Mouse (Mus musculus) gastrocnemius, adult 2 months (tissue): ENCODE measurements around the gene Ccdc173. TPM values are rescaled to one million over a fixed set of nuclear protein-coding genes. Genes with fewer than 3 reads are reported as not detected.
"Not testable (repeated sequence)": the region's sequence is repeated elsewhere in the genome, so short reads cannot be mapped to it uniquely, and the experiment has no call there.

Experiments
- DNase-seq: peaks from one replicate; pipeline ENCODE4 v3.0.0; 2022
- H3K27ac ChIP-seq: fragments of 200-600 bp; 2 replicates; pipeline ENCODE4 v1.8.1; 2022; ENCODE audit warnings: mild to moderate bottlenecking
- H3K4me3 ChIP-seq: fragments of 200-600 bp; 2 replicates; pipeline ENCODE4 v1.8.1; 2022; ENCODE audit warnings: mild to moderate bottlenecking, moderate library complexity
- CTCF ChIP-seq: fragments of 200-600 bp; IDR thresholded peaks from 2 replicates; pipeline ENCODE4 v1.8.1; 2022; ENCODE audit warnings: antibody characterized with exemption, mild to moderate bottlenecking, moderate library complexity
- intact Hi-C: fragments of 180-260 bp; cut with DNase I; formaldehyde crosslinking; loops from one replicate; pipeline ENCODE4 v1.15.1; 2025
- total RNA-seq, 2 experiments: library from RNA; stranded (reverse); gene quantifications; 2 replicates each; pipeline ENCODE4 v1.2.3; 2021

The Ccdc173 gene
- total RNA-seq, 2 experiments from 2014 or later: 0.38 to 0.56 TPM

GRCm38 (mm10) chr2:69820201-69820600, 30.8 kb upstream of the Ccdc173 start:
- intact Hi-C loops: no loop called here
- no peak overlapping the region for H3K27ac ChIP-seq

DNA sequence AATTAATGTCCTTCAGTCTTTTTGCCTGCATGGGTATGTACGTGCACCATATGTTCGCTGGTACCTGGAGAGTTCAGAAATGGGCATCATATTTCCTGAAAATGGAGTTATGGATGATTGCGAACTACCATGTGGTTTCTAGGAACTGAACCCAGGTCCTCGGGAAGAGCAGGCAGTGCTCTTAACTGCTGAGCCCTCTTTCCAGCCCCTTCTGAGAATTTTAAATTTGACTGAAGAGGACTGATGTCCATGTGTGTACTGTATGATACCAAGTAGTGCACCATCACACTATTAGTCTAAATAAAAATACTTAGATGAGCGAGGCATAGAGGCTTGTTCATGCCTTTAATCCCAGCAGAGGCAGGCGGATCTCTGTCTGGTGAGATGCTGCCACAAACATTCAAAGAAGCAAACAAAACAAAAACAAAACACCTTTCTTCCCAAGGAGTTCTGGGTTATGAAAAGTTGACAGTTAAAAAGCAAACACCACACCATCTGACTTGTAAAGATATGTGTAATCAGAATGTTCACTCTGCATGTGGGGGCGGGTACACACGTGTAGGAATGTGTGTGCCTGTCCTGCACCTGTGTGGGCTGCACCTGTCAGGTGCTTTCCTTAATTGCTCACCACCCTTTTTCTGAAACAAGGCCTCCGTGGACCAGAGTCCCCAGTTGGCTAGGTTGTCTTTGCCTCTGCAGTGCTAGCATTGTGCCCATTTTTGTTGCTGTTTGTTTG, 29.1 kb upstream of the Ccdc173 start:
- H3K27ac ChIP-seq: no peak overlapping the region
- no peak for DNase-seq
- no peak overlapping the region for H3K4me3 ChIP-seq
- intact Hi-C loops: no loop called here
- no peak for TF ChIP-seq CTCF

More at GRCm38 (mm10) chr2:69820201-69820600, 30.8 kb upstream of the Ccdc173 start:
- no peak overlapping the region for H3K4me3 ChIP-seq
- no peak for TF ChIP-seq CTCF
- no peak for DNase-seq

DNA sequence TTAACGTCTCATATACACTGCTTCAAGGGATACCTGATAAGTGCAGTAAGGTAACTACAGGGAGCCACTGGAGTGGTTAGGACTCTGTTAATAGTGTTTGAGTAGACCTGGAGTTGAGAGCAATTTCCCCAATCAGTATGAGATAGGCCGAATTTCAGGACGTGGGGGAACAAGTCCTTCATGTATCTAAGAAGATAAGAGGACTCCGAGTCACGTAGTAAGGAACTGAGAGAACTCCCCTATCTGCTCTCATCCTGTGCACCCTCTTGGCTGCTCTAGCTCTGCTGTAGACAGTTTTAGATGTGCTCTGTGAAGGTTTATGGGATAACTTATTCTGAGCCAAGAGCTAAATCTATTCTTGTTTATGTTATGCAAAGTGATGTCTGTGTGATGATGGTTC, 27.2 kb upstream of the Ccdc173 start:
- TF ChIP-seq CTCF: no peak
- no peak for DNase-seq
- Histone ChIP-seq H3K4me3 (no peak overlapping the region), H3K27ac (no peak overlapping the region)
- intact Hi-C loops: no loop called here

DNA sequence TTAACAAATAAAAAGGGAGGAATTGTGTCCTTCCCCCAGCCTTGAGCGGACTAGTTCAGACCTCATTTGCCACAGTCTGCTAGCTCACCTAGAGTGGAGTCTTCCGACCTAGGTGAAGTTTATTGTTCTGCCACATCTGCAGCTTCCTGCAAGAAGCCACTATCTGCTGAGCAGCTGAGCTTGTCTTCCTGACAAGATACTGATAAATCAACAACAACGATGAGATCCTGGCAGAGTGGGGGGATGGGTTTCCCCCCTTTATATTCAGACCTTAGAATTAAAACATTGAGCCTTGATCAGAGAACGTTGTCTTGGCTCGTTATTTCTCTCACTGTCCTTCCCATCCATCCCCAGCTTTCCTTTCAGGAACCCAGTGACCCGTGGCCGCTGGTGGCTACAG, 22.0 kb upstream of the Ccdc173 start:
- H3K27ac ChIP-seq, H3K4me3 ChIP-seq, DNase-seq, intact Hi-C loops: not testable (repeated sequence)

DNA sequence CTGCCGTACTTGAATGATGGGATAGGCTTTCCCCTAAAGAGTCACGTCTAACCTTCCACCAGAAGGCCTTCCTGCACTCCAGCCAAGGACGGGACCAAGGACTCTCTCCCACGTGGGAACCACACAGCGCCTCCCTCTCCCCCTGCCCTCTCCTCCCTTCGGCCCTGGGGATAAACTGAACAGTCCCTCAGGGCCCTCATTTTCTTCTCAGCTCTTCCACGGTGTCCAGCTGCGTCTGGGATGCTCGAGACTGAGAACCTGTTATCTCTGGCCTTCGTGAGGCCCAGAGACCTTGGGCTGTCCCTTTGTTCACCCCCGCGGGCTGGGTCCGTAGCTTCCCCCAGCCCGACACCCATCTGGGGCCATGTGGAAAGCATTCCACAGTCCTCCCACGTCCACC, 20.8 kb upstream of the Ccdc173 start:
- no peak overlapping the region for H3K4me3 ChIP-seq
- no peak for DNase-seq
- intact Hi-C loops: no loop called here
- H3K27ac ChIP-seq: no peak overlapping the region
- TF ChIP-seq CTCF: no peak

- not testable (repeated sequence) for H3K4me3 ChIP-seq, DNase-seq, H3K27ac ChIP-seq
- intact Hi-C loops: loop anchor here (5.0 kb wide), 3 partner anchors 58 to 158 kb away; partner anchors contain the start of gene Ssb
These were observed 15.3 kb upstream of the Ccdc173 start for GRCm38 (mm10) chr2:69804663-69805062.

DNA sequence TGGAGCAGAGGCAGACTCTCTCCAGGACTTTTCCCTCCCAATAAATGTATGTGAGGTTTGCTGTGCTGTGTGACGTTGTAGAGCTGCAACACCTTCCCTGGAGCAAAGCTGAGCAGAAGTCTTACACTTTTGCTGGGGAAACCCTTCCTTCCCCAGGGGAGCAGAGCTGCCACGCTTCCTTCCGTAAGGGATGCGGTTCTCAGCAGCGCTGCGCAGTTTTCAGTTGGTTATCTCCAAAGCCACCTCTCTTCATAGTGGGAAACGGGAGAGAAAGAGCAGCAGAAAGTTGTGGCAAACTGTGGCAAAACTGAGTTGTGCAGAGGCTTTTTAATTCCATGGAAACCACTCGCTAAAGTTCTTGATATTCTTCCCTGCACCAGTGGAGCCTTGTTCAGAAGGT, 14.4 kb upstream of the Ccdc173 start:
- no peak for TF ChIP-seq CTCF
- Histone ChIP-seq H3K4me3 (no peak overlapping the region), H3K27ac (no peak overlapping the region)
- intact Hi-C loops: loop anchor here (5.0 kb wide), 3 partner anchors 59 to 159 kb away; partner anchors contain the start of gene Ssb
- DNase-seq: no peak

GRCm38 (mm10) chr2:69802911-69803312, 13.5 kb upstream of the Ccdc173 start:
- H3K4me3 ChIP-seq: peak overlapping the region; percentile 53
- peak; percentile 95 for TF ChIP-seq CTCF
- intact Hi-C loops: loop anchor here (5.0 kb wide), 3 partner anchors 59 to 159 kb away; partner anchors contain the start of gene Ssb
- H3K27ac ChIP-seq: no peak overlapping the region; the same call in 1 of the 2 replicates
- DNase-seq: peak; percentile 82

- intact Hi-C loops: no loop called here
- H3K27ac ChIP-seq: peak overlapping the region; percentile 90; the same call in 1 of the 2 replicates
- DNase-seq: no peak
- no peak for TF ChIP-seq CTCF
- peak overlapping the region; percentile 86; the same call in 1 of the 2 replicates for H3K4me3 ChIP-seq
These were observed 1.3 kb upstream of the Ccdc173 start for GRCm38 (mm10) chr2:69790722-69791121.

GRCm38 (mm10) chr2:69790285-69790684, 910 bp upstream of the Ccdc173 start:
- H3K27ac ChIP-seq: peak overlapping the region; percentile 90
- DNase-seq: peak; percentile 82
- intact Hi-C loops: no loop called here
- TF ChIP-seq CTCF: peak; percentile 83
- H3K4me3 ChIP-seq: peak overlapping the region; percentile 86

DNA sequence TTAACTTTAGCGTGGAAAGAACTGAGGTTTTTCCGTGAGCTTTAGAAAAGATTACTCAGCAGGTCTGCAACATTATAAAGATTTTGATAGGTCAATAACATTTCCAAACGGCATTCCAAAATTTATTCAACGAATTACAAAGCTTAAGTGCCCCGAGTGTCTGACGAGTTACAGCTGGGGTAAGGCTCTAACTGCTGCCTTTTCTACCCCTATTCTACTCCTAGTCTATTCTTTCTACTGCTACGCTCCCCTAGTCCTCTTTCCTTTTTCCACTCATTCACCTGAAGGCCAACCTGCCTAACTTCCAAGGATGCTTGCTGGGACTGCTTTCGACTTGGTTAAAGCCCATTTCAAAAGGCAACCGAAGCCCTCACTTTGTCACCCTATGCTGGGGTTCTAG, 401 bp downstream of the Ccdc173 start:
- Histone ChIP-seq H3K27ac (peak overlapping the region; percentile 90), H3K4me3 (peak overlapping the region; percentile 86)
- DNase-seq: no peak
- TF ChIP-seq CTCF: no peak
- intact Hi-C loops: loop anchor here (5.0 kb wide), 1 partner anchor 67 kb away; the partner anchor contains the start of gene Ppig

GRCm38 (mm10) chr2:69778836-69779177, 10.6 kb downstream of the Ccdc173 start:
- intact Hi-C loops: loop anchor here (2.0 kb wide), 1 partner anchor 144 kb away; no protein-coding TSS in a partner anchor
- peak; percentile 31 for DNase-seq
- Histone ChIP-seq H3K27ac (no peak overlapping the region), H3K4me3 (no peak overlapping the region)
- peak; percentile 54 for TF ChIP-seq CTCF

GRCm38 (mm10) chr2:69777985-69778835, 11.2 kb downstream of the Ccdc173 start:
- no peak overlapping the region for H3K4me3 ChIP-seq
- no peak for DNase-seq
- intact Hi-C loops: loop anchor here (2.0 kb wide), 1 partner anchor 143 kb away; no protein-coding TSS in a partner anchor
- no peak for TF ChIP-seq CTCF
- no peak overlapping the region for H3K27ac ChIP-seq
